Mouse (Mus musculus) CH12.LX (cell line): ENCODE measurements around the gene Wdfy3.

Source experiments
- CHD2 ChIP-seq: IDR thresholded peaks from 2 replicates; pipeline ENCODE4 v1.6.1; 2011; ENCODE audit warnings: low read length, improper control_type of control experiment
- CTCF ChIP-seq, 2 experiments: IDR thresholded peaks in 1 of 2; conservative IDR thresholded peaks in 1 of 2; 2 replicates each; pipeline ENCODE4 v1.5.1; 2011 to 2012; ENCODE audit warnings: low read depth in 2 of 2, low read length in 2 of 2, improper control_type of control experiment in 1 of 2, inconsistent platforms in 1 of 2, mild to moderate bottlenecking in 1 of 2, moderate library complexity in 1 of 2
- E2F4 ChIP-seq: IDR thresholded peaks from 2 replicates; pipeline ENCODE4 v1.6.1; 2011; ENCODE audit warnings: low read depth, low read length, improper control_type of control experiment; ENCODE audit not compliant: insufficient replicate concordance
- ELF1 ChIP-seq: IDR thresholded peaks from 2 replicates; pipeline ENCODE4 v1.6.1; 2014; ENCODE audit warnings: low read depth, mild to moderate bottlenecking, inconsistent platforms, low read length, improper control_type of control experiment
- ETS1 ChIP-seq: conservative IDR thresholded peaks from 2 replicates; pipeline ENCODE4 v1.6.1; 2012; ENCODE audit warnings: low read depth, mild to moderate bottlenecking, inconsistent platforms, low read length, improper control_type of control experiment, moderate library complexity
- JUND ChIP-seq: conservative IDR thresholded peaks from 2 replicates; pipeline ENCODE4 v1.6.1; 2011; ENCODE audit warnings: low read depth, low read length, improper control_type of control experiment
- NRF1 ChIP-seq: IDR thresholded peaks from 2 replicates; pipeline ENCODE4 v1.6.1; 2014; ENCODE audit warnings: low read depth, mild to moderate bottlenecking, inconsistent platforms, low read length, improper control_type of control experiment, moderate library complexity
- POLR2A ChIP-seq: IDR thresholded peaks from 2 replicates; pipeline ENCODE4 v1.6.1; 2011; ENCODE audit warnings: low read depth, mild to moderate bottlenecking, improper control_type of control experiment, low read length
- RCOR1 ChIP-seq: conservative IDR thresholded peaks from 2 replicates; pipeline ENCODE4 v1.6.1; 2012; ENCODE audit warnings: low read depth, mild to moderate bottlenecking, inconsistent platforms, low read length, improper control_type of control experiment
- USF1 ChIP-seq: IDR thresholded peaks from 2 replicates; pipeline ENCODE4 v1.6.1; 2014; ENCODE audit warnings: low read depth, mild to moderate bottlenecking, inconsistent platforms, low read length, improper control_type of control experiment
- ZC3H11A ChIP-seq: IDR thresholded peaks from 2 replicates; pipeline ENCODE4 v1.6.1; 2012; ENCODE audit warnings: low read depth, mild to moderate bottlenecking, inconsistent platforms, low read length, improper control_type of control experiment
- ZMIZ1 ChIP-seq: IDR thresholded peaks from 2 replicates; pipeline ENCODE4 v1.6.1; 2012; ENCODE audit warnings: low read depth, mild to moderate bottlenecking, inconsistent platforms, low read length, improper control_type of control experiment

DNA sequence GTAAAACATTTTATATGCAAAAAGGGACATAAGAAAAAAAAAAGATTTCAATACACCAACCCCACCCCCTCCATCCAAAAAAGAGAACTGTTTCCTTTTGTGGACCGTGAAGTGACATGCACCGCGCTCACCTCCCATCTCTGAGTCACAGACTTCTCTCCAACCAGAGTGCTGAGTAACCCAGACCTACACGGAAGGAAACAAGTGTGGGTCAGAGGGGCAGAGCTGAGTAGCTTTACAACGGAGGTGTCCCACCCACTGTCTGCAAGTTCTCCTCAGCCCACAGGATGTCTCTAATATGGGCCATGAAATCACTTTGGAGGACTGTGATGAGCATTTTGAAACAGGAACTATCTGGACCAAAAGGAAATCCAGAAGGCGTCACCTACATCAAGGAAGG, 205.8 kb downstream of the Wdfy3 start:
- no peak for TF ChIP-seq ZC3H11A
- TF ChIP-seq CTCF (conservative IDR thresholded peaks at IDR 0.05 in 1 of 2, IDR thresholded peaks at IDR 0.05 in 1 of 2; ENCODE audit: low read depth in 2 of 2, low read length in 2 of 2) = no peak
- TF ChIP-seq POLR2A = no peak
- no peak for TF ChIP-seq NRF1
- TF ChIP-seq ETS1 = no peak
- TF ChIP-seq JUND = no peak
- no peak for TF ChIP-seq E2F4
- TF ChIP-seq CHD2 = no peak
- TF ChIP-seq RCOR1 = no peak
- TF ChIP-seq USF1 = no peak
- no peak for TF ChIP-seq ELF1
- no peak for TF ChIP-seq ZMIZ1
